Mouse (Mus musculus) myocyte (in vitro differentiated cells): Measurements from ENCODE around the gene Chd2.
"Not testable (repeated sequence)": the region's sequence is repeated elsewhere in the genome, so short reads cannot be mapped to it uniquely, and the experiment has no call there.

Experiments
- CEBPB ChIP-seq: IDR thresholded peaks from 2 replicates; pipeline ENCODE4 v1.6.1; 2011; ENCODE audit warnings: mild to moderate bottlenecking, moderate library complexity; ENCODE audit not compliant: poor library complexity, insufficient read depth, severe bottlenecking
- MAX ChIP-seq: IDR thresholded peaks from one replicate; pipeline ENCODE4 v1.6.1; 2011; ENCODE audit warnings: low read depth, mild to moderate bottlenecking, control low read depth
- MYOD1 ChIP-seq, 3 experiments: IDR thresholded peaks; one replicate each; pipeline ENCODE4 v1.6.1; 2011; ENCODE audit warnings: control low read depth in 2 of 3, low read depth in 2 of 3, mild to moderate bottlenecking in 2 of 3, moderate library complexity in 1 of 3; ENCODE audit not compliant: insufficient read length in 2 of 3, control insufficient read depth in 1 of 3
- POLR2A ChIP-seq: IDR thresholded peaks from one replicate; pipeline ENCODE4 v1.6.1; 2011; ENCODE audit warnings: low read depth, mild to moderate bottlenecking, control low read depth, moderate library complexity; ENCODE audit not compliant: insufficient read length
- POLR2AphosphoS2 ChIP-seq: IDR thresholded peaks from one replicate; pipeline ENCODE4 v1.6.1; 2011; ENCODE audit warnings: low read depth, control low read depth; ENCODE audit not compliant: insufficient read length
- REST ChIP-seq: IDR thresholded peaks from one replicate; pipeline ENCODE4 v1.6.1; 2011; ENCODE audit warnings: mild to moderate bottlenecking, control low read depth, moderate library complexity; ENCODE audit not compliant: insufficient read depth, insufficient read length

DNA sequence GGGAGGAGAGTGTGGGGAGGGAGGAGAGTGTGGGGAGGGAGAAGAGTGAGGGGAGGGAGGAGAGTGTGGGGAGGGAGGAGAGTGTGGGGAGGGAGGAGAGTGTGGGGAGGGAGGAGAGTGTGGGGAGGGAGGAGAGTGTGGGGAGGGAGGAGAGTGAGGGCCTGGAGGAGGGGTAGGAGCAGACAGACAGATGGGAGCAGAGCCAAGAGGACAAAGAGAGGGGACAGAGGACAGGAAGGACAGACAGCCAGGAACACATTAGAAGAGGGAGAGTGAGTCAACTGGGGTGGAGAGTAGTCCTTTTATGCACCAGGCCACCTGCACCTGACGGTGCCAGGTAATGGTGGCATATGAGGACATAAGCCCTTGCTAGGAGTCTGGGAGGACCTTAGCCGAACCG, 33.0 kb upstream of the Chd2 start:
- TF ChIP-seq POLR2A; POLR2AphosphoS2; MAX; CEBPB; MYOD1 (IDR thresholded peaks at IDR 0.05; ENCODE audit: control insufficient read depth in 1 of 3, insufficient read length in 2 of 3, low read depth in 2 of 3); REST: not testable (repeated sequence)
